Mouse (Mus musculus) adrenal gland, postnatal 4 days (tissue): ENCODE measurements around the gene Hmx2. TPM values are rescaled to one million over a fixed set of nuclear protein-coding genes. Genes with fewer than 3 reads are reported as not detected.

Source experiments
- DNase-seq, 2 experiments: peaks; one replicate each; pipeline ENCODE4 v3.0.0; 2021 to 2022; ENCODE audit warnings: low spot score in 2 of 2, mixed read lengths in 2 of 2
- total RNA-seq, 2 experiments: library from RNA; stranded (reverse); gene quantifications; 2 replicates each; pipeline ENCODE4 v1.2.3; 2021

The Hmx2 gene
- total RNA-seq, 2 experiments from 2014 or later: 0.25 TPM; not detected in 1

DNA sequence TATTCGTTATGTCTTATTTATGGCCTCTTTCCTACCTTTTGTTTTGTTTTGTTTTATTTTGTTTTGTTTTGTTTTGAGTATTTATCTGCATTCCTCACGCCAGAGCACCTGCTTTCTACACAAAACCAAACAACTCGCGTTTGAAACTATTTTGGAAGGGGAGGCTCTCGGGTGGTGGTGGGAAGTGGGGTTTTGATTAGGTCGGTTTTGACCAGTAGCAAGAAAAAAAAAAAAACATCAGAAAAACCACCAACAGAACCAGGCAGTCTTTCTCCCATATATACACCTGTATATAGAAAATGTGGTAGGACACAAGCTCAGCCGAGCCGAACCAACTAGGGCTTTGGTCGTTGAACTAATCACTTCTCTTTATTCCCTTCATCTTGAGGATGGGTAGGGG lies 7.5 kb downstream of the Hmx2 start:
- no peak for DNase-seq

DNA sequence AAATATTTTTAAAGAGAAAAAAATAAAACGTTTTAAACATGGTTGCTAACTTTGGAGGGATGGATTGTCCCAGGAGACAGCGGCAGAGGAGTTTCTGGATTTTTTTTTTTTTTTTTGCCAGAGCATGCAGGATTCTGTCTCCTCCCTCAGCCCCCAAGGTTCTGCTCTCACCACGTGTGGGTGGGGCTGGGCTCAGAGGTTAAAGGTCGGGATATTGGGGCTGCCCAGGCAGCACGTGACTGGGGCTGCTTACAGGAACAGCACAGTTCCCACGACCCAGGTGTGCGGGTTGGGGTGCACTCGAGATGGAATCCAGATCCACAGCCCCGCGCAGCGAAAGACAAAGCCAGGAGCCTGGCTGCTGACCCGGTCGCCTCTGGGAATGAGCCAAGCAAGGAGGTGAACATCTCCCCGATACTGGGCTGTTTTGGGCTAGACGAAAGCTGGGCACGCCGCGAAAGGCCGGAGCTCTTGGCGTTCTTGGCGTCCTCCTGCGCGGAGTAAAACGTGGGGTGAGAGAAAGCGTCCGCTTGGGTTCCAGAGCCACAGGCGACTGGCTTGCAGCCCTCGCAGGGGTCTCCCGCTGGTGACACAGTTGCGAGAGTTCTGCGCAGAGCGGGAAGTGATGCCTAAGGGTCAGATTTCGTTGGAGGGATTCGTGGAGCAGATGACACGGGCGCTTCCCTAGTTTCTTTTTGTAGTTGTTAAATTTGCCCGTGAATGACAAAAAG lies 8.1 kb downstream of the Hmx2 start:
- no peak for DNase-seq

DNA sequence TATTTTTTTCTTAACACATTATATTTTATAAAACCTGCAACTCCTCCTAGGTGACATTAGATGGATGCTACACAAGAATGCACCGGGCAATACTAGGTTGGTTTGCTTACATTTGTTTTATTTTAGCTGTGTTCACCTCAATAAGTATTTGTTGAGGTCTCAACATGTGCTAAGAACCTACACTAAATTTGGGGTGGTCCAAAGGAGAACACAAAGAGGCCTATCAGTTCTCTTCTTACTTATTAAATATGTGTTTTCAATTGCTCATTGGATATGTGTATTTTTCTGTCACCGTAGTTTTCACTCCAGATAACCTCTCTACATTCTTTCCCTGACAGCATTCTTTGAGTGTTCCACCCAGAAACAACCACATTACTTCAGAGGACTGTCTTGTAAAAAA lies 9.2 kb downstream of the Hmx2 start:
- no peak for DNase-seq

DNA sequence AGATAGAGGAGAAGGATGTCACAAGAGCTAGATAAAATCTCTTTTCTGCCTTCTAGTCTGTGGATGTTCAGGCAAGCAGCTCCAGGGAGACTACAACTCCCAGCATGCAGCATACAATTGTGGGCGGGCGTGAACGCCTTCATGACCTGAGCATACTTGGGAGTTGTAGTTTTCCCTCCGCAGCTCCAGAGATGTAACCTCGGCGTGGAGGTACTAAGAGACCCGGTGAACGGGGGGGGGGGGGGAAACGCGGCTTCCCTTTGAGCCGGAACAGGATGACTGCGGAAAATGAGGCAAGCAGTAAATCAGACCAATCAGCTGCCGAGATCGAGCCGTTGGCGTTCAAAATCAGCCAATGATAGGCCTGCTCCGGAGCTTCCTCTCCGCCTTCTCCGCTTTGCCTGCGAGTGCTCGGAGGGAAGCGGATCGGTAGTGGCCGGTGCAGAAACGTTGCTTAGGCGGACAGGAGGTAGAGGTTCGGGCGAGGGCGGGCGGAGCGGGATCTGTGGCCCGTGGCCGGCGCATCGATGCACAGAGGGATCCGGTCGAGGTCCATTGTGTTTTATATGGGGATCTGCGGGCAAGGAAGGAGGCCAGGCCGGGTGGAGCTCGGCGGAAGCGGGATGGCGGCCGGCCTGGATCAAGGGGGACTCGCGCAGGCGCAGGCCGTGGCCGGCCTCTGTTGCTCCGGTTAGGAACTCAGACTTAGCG lies 11.6 kb downstream of the Hmx2 start, which contains the start of gene Bub3:
Gene Bub3, plus strand, starts transcription at position 237 of the 711 bp plus-strand sequence.
- peak; percentile 70 to 80 for DNase-seq

DNA sequence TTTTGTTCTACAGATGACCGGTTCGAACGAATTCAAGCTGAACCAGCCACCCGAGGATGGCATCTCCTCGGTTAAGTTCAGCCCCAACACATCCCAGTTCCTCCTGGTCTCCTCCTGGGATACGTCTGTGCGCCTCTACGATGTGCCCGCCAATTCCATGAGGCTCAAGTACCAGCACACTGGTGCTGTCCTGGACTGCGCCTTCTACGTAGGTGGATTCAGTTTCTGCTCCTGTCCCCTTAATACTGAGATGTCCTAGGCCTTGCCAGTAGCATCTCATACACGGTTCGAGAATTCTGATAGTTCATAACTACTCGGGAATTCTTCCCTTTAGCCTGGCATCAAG lies 12.1 kb downstream of the Hmx2 start:
- no peak for DNase-seq

DNA sequence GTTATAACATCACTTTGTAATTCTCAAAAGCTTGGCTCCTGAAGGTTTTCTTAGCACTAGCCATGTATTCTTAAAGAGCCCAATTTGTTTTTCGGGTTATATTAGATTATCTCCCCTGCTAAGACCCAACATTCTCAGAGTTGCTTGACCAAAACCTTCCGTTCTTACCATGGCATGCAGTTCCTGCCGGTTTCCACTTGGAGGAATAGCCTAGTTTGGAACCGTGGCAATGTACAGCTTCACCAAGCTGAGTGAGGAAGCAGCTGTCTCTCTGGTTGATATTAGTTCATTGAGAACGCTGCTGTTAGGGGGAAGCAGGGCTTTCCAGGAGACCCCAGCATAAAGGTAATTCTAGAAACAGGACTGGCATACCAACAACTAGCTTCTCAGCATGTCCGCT lies 26.7 kb downstream of the Hmx2 start:
- no peak for DNase-seq

DNA sequence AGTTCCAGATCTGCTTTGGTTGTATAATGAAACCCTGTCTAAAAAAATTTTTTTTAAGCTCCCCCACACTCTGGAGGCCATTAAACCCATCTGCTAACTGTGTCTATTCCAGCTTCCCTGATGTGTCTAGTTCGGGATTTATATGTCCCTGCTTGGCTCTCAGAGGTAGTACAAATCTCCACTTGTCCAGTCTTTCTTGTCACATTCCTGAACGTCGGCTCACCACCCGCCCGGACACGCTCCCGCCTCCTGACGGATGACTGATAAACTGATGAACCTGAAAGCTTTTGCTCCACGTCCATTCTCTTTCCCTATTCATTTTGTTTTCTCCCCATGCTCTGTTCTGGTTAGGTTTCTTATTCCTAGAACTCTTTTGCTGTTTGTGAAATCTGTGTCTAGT lies 33.6 kb downstream of the Hmx2 start:
- no peak for DNase-seq

DNA sequence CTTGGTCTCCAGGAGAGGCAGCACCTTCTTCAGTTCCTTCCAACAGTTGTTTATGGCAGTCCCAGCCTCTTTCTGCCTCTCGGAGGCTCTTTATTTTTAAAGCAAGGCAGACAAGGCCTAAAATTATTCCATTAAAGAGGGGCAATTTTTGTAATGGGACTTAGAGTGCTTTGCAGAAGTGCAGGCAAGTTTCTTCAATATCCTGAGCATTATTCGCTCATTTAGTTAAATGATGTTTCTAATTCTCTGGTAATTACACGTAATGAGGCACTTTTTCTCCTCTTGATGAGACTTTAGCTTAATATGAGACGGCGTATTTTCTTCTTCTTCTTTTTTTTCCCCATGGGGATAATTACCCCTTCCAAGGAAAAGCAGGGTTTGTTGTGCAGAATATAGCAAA lies 37.0 kb downstream of the Hmx2 start:
- DNase-seq: no peak

DNA sequence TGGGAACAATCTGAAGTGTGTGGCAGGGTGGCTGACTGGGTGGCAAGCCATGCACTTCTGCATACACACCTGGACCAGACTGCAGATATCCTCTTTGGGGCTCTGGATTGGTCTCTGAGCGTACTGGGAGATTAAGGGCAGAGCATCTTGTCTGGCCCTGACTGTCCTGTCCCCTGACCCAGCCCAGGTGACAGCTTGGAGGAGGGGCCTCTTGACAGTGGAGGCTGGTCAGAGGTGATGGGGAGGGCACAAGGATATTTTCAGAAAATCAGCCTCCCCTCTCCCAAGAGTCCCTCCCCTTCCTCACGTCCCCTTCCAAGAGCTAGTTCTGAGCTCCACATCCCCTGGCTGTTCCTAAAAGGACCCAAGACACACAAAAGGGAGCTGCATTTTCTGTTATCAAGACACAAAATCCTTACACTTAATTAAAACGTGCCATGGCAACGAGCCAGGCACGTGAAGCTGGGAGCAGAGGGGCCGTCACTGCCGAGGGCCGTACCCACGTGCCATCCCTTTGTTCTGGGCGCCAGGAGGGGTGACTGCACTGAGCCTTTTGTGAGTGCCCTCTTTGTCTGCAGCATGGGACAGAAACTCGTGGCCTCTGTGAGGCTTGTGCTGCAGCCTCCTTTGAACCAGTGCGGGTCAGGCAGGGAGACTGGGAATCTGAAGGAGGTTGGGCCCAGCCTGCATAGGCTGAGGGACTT lies 49.4 kb downstream of the Hmx2 start:
- no peak for DNase-seq

DNA sequence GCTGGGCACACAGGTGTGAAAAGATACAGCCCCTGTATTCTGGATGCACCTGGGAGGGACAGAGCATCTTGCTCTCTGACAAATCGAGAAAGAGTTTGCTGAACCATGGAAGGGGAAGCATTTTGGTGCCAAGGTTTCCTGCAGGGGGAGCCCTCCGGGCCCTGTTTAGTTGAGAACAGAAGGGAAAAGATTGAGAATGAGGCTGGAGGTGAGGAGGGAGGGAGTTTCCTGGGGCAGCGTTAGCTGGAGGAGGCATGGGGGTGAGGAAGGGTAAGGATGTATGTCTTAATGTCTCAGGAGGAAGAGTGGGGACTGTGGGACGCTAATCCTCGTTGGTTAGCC lies 49.9 kb downstream of the Hmx2 start:
- DNase-seq: no peak

DNA sequence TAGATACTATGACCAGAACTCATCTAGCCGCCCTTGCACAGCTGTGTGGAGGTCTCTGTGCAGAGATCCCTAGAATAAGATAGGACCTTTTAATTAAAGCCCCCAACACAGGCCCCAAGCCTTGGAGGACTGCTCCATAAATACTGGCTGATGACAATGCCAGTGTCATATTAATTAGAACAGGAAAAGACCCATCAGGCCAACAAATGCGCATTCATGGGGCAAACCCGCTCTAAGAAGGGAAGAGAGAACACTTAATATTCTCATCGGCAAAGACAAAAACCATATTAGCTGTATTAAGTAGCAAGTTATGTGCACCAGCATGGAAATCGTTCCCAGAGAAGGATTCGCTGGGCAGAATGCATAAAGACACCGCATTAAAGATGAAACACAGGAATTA lies 53.5 kb downstream of the Hmx2 start:
- DNase-seq: no peak

DNA sequence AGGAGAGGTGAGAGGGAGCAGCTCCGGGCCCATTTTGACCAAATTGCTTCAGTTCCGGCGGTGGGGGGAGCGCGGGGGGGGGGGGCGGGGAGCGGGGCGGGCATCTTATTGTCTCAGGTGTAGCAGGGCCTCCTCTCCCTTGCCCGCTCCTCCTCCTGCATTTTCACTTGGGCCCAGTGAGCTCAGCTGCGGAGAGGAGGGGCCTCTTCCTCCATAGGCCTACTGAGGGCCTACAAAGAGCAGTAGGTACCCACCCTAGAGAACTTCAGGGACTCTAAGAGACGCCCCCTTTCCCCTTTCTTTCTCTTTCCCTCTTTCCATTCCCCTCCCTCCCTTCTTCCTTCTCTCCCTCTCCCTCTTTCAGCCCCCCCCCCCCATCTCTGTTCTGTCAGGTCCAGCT lies 54.6 kb downstream of the Hmx2 start:
- no peak for DNase-seq

DNA sequence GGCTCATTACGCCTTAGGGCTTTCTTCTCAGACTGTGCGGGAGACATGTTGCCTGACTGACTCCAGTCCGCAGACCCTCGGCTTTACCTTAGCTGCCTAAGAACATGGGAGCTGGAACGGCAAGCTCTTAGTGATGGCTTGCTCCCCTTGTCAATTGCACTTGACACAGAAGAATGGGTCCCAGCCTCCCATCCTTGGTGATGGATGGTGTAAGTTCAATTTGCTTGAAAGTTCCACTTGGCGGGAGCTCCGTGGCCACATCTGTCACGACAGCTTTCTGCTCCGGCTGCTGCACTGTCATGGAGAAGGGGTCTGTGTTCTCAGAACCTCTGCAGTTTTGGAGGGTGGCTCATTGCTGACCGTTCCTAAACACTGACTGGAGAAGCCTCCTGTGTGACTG lies 56.4 kb downstream of the Hmx2 start:
- no peak for DNase-seq

DNA sequence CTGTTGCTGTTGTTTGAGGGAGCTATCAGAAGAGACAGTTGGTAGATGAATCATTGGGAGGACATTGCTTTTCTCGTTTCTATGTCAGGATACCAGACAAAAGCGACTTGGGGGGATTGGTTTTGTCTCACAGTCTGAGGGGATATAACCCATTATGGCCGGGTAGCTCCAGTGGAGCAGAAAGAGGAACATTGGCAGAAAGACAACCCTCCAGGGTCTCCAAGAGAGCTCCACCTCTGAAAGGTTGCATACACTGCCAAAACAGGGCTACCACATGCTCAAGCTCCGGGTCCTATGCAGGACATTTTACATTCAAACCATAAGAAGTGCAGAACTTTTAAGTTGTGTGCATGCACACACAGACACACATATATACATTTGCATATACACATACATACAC lies 56.9 kb downstream of the Hmx2 start:
- DNase-seq: no peak

Other genes starting within 250 kb of the Hmx2 start
- gene Cuzd1, start 226.5 kb upstream of the Hmx2 start, total RNA-seq: 1 to 10 TPM in 1 of 2 experiments, not detected in 1; 5.9 TPM
- under 1 TPM in 1 of 2 experiments, not detected in 1; 0.48 TPM for gene Fam24b, start 219.3 kb upstream of the Hmx2 start, total RNA-seq
- gene Fam24a, start 214.9 kb upstream of the Hmx2 start, total RNA-seq: not detected
- 10 to 100 TPM; 16.1 to 20.2 TPM for gene 2310057M21Rik, start 186.0 kb upstream of the Hmx2 start, total RNA-seq
- gene Pstk, start 177.6 kb upstream of the Hmx2 start, total RNA-seq: 10 to 100 TPM; 28.3 to 31.3 TPM
- 10 to 100 TPM; 34.5 to 38.8 TPM for gene Ikzf5, start 138.3 kb upstream of the Hmx2 start, total RNA-seq
- 100 to 1,000 TPM; 183 to 187 TPM for gene Acadsb, start 138.2 kb upstream of the Hmx2 start, total RNA-seq
- not detected for gene Hmx3, start 5.9 kb upstream of the Hmx2 start, total RNA-seq
- gene Bub3, start 11.4 kb downstream of the Hmx2 start, total RNA-seq: 10 to 100 TPM; 85.6 to 86.3 TPM